Mouse (Mus musculus) cerebellum, adult 11-12 months (tissue): Measurements from ENCODE around the gene Borcs6.
A peak's percentile ranks its signal among the peaks of the same experiment; 100 is the strongest.

Experiments
- DNase-seq: peaks from one replicate; pipeline ENCODE4 v3.0.0; 2022

Gene Borcs6

DNA sequence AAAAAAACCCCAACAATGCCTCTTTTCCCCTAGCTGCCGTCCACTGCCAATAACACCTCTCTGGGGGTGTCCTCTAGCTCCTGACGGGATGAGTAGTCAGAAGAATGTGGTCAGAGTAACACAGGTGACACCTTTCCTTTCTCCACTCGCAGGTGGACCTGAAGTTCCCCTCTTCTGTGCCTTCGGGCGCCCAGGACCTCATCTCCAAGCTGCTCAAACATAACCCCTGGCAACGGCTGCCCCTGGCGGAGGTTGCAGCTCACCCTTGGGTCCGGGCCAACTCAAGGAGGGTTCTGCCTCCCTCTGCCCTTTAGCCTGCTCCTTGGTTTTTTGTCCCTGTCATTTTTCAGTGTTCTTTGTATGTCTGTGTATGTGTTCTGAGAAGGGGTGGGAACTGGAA lies 8.8 kb upstream of the Borcs6 start:
- peak; percentile 27 for DNase-seq

DNA sequence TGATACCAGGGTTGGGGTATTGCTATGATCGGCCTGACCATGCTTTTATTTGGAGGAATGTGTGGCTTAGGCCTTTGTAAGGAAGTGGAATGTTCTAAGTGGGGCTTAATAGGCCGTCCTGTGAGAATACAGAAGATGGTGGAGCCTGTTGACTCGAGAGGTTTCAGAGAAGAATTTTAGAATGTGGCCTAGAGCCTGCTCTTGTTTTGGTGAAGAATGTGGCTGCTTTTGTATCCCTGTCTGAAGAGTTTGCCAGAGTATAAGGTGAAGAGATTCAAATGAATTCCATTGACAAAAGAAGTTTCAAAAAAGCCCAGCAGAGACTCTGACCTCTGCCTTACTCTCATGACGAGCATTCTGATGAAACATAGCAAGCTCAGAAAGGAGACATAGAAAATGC lies 7.7 kb upstream of the Borcs6 start:
- DNase-seq: no peak

DNA sequence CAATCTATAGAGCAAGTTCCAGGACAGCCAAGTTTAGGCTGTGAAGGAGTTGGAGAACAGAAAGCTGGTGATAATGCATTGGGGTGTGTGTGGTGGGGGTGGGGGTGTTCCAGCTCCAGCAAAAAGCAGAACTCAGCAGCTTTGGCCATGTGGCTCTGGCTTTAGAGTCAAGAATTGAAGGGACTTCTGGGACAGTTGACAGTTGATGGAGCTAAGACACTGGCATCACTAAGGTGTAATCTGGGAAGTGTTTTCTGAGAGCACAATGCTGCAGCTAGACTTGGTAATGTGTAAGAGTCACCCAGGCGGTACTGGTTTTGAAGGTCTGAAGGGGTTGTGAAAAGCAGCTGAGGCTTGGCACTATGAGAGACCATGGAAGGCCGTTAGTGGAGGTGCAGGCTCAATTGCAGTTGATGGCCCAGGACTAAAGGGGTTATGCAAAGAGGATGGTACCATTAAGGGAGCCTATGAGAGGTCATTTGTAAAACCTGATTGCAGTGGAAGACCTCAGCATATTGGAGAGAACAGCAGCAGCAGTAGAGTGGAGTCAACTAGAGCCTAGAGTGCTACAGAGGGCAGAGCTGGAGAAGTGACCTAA lies 6.6 kb upstream of the Borcs6 start:
- no peak for DNase-seq

DNA sequence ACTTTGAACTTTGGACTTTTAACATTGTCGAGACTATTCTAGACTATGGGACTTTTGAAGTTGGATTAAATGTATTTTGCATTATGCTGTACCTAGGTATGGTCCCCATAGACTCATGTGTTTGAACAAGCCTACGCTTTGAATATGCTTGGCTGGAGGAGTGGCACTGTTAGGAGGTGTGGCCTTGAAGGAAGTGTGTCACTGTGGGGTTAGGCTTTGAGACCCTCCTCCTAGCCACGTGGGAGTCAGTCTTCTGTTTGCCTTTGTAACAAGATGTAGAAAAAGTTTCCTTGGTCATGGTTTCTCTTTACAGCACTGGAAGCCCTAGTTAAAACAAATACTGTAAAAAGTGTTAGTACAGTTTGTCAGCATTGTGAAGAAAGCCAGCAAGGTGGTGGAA lies 5.7 kb upstream of the Borcs6 start:
- DNase-seq: no peak

DNA sequence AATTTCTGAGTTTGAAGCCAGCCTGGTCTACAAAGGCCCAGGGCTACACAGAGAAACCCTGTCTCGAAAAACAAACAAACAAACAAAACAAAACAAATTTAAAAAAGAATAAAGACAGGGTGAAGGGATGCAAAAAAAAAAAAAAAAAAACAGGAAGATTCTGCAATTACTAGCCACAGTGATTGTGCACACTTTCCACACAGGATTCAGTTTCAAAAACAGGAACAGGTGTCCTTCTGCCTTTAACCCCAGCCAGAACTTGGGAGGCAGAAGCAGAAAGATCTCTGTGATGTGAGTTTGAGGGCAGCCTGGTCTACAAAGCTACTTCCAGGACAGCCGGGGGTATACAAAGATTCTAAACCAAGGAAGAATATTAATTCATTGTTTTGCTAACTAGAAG lies 1.3 kb upstream of the Borcs6 start:
- DNase-seq: no peak

DNA sequence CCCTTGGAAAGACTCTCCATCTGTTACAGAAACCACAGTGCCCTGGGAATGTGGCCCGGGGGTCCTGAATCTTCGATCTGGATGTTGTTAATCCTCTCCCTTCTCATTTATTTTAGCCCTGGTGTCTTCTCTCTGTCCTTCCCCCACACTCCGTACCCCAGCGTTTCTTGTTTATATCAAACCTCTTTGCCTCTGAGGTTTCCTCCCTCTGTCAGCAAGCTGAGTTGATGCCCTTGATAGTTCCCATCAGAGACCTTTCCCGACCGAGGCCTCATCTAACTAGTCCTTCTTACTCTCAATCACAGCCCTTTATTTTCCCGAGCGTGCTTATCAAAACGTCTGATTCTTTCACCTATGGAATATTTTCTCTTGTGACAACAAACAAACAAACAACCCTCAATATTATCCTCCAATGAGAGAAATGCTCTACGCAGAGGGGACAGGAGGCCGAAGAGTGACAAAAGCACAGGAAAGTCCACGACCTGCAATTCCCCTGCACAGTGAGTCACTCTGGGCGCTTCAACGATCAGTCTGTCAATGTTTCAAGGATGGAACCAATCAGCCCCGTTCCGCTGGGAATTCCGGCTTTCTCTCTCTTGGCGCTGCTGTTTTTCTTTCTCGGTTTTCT lies 674 bp upstream of the Borcs6 start:
- DNase-seq: peak; percentile 33

DNA sequence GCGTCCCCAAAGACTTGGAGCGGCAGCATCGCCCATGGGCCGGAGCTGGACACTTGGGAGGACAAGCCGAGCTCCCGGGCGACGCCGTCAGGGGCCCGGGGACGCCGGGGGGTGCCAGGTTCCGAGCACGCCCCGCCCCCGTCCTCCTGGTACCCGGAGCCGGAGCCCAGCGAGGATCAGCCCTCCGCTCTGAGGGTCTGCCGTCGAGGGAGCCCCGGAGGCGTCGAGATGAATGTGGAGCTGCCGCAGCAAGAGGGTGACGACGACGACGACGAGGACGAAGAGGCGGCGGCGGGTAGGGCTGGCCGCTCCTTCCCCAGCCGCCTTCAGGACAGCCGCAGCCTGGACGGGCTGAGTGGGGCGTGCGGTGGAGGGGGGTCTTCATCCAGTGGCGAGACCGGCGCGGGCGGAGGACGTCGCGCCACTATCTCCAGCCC lies 476 bp downstream of the Borcs6 start:
- DNase-seq: peak; percentile 75

DNA sequence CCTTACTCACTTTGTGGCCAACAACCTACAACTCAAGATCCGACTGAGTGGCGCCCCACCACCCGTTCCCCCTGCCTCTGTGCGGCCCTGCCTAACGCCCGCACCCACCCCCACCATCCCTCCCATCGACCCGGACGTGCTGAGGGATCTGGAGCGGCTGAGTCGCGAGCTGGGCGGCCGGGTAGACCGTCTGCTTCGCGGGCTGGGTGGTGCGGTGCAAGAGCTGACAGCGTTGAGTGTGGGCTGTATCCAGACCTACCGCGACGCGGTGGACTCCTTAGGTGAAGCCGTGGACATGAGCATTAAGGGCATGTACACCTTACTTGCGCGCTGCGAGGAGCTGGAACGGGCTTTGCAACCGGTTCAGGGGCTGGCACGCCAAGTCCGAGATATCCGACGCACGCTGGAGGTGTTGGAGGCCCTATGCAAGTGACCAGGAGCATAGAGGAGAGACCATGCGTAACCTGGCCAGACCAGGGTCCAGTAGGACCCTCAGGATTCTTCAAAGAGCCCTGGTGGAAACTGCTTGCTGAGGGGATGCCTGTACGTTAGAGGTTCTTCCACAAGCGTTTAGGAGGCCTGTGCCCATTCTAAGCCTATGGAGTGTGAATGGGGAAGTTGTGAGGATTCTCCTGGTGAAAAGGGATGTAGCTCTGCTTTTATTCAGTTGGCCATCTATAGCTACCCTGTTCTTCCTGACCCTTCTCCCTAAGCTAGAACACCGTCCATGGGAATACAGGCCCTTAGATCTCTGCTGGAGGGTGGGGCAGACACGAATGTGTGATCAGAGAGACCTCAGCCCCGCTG lies 1.1 kb downstream of the Borcs6 start:
- DNase-seq: peak; percentile 65

DNA sequence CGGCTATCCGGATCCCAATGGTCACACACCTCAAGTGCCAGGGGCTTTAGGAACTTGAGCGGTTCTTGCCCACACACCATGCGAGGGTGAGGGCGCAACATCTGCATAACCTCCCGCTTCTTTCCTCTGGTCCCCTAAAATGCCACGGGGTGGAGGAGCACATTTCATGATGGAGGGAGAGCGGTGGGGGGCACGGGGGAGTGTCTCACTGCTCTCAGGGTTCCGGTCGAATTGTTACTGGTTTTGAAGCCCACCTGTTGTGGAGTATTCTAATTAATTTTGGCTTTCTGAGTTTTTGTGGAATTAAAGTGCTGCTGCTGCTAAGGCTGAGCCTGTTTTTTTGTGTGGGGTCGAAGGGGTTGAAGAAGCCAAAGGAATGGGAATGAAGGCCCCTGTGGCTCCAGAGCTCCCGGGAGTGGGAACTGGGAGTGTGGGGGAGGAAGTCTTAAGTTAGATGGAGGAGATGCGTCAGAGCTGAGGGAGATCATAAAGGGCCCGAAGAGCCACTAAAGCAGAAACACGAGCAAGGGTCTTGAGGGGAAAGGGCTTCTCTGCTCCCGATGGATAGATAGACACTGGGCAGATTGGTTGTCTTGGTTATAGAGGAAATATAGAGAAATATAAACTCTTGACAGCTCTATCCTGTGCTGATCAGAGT lies 1.9 kb downstream of the Borcs6 start:
- DNase-seq: peak; percentile 67

DNA sequence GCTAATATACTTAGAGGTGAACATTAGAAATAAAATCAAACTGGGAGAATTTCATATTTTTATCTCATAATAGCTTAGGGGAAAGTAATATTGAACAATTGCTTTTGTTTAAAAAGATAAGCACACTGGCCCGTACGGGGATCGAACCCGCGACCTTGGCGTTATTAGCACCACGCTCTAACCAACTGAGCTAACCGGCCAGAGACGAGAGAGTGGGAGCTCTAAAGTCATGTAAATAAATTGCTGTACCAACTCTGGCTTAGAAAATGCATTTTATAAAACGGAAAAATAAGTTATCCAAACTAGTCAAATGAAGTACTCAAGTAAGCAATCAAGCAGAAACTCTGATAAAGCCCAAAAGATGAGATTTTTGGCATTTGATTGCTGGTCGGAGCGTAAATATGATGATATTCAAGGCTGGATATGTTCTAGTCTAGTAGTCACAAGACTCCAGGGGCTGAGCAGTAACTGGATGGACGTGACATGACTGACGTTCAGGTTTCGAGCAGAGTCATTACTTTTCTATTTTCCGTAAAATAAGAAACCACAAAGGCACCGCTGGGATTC lies 2.8 kb downstream of the Borcs6 start:
- peak; percentile 70 for DNase-seq

DNA sequence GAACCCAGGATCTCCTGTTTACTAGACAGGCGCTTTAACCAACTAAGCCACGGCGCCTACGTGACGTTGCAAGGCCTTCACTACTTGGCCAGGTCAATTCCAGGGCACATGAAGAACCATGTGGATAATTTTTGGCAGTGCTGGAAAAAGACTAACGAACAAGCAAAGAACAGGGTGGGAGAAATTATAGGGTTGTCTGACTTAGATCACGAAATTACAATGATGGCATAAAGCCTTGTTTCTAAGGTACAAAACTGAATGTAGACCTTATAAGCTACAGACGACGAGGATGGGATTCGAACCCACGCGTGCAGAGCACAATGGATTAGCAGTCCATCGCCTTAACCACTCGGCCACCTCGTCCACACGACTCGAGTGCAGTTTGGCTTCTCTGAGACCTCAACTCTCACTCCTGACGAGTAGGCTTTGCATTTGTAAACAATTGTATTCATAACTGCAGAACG lies 3.3 kb downstream of the Borcs6 start:
- DNase-seq: peak; percentile 91

DNA sequence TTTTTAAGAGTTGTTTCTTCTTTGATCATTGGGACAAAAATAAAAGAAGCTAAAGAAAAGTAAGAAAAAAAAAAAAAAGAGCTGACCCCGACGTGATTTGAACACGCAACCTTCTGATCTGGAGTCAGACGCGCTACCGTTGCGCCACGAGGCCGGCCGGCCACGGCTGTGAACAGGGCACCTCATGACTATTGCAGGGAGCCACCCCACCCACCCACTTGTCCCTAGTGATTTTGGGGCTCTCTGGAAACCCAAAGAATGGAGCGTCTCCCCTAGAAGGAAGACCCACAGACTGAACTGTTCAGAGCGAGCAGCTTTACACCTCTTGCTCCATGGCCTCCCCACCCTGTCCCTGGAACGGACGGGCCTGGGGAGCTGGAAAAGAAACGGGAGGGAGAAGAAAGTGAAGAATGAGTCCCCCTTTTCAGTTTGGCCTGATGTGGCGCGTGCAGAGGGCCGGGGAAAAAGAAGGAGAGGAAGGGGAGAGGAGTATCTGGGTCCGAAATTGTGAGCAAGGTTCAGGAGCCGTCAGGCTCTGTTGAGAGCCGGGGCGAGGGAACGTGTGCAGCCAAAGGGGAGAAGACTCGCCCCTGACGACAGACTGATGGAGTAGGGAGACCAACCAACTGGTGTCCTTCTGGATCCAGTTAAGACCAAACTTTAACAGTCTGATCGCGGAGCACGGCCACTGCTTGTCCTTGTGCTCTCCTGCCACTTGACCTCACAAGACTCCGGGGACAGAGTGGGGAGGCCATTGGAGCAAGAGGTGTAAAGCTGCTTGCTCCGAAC lies 4.1 kb downstream of the Borcs6 start:
- peak; percentile 69 for DNase-seq

DNA sequence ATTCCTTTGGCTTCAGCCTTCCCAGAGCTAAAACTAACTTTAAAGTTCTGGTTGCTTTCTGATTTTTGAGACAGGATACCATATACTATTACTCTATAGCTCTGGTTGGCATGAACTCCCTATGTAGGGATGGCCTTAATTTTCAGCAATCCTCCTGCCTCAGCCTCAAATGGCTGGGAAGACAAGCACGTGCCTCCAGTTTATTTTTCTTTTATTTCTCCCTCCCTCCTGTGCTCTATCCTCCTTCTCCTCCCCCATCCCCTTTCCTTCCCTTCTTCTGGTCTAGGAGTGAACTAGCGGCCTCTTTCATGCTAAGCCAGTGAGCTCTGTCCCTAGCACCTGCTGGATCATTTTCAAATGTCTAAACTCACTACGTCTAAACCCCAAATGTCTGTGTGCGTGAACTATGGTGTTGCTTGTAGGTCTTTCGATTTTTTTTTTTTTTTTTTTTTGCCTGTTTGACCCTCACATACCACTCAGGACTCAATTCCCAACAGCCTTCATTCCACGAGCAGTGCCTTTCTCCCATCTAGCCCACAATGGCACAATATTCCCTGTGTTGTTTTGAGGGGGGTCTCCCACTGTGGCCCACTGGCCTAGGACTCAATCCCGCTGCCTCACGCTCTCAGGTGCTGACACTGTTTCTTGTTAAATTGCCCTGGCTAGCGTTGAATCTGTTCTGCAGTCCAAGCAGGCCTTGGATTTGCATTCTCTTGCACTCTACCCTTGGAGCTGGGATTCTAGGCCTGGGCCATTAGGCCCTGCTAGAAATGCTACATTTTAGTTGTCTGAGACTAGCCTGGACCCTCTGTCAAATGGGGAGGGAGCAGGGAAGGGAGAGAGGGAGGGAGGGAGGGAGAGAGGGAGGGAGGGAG lies 5.0 kb downstream of the Borcs6 start:
- DNase-seq: peak; percentile 41

DNA sequence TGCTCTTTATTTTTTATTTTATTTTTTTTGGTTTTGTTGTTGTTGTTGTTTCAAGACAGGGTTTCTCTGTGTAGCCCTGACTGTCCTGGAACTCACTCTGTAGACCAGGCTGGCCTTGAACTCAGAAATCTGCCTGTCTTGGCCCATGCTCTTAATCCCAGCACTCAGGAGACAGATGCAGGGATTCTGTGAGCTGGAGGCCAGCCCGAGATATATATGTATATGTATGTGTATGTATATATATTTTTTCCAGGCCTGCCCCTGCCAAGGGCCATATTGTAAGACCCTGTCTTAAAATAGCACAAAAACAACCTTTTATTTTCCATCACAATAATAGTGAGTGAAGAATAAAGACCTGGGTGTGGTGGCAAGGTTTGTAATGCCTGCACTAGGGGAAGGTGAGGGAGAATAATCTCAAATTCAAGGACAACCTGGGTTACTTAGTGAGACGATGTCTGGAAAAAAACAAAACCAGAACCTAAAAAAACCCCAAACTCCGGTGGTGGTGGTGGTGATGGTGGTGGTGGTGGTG lies 5.9 kb downstream of the Borcs6 start:
- DNase-seq: peak; percentile 52

DNA sequence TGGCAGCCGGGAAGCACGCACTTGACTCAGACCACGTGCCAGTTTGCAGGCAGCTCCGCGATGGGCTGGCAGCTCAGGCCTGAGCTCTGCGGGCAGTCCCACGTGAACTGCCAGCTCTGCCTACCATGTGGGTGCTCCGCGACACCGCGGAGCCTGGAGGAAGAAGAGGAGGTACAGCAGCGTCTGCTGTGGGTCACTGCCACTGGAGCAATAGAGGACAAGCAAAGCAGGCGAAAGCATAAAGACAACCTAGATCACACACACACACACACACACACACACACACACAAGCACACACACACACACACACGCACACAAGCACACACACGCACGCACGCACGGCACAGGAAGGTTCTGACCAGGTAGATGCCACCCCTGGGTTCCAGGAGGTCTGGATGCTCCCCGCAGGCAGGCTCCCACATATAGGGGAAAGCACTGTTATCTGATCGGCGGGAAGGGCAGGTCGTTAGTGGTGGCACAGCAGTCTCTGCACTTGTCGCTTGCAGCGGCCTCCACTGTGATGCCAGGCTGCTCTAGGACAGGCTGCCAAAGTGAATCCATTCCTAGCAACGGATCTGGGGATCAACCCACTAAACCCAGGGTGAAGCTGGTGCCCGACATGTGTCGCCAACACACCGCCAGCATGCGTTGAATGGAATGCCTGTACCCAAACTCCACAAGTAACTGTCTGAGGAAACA lies 6.8 kb downstream of the Borcs6 start:
- DNase-seq: peak; percentile 82

DNA sequence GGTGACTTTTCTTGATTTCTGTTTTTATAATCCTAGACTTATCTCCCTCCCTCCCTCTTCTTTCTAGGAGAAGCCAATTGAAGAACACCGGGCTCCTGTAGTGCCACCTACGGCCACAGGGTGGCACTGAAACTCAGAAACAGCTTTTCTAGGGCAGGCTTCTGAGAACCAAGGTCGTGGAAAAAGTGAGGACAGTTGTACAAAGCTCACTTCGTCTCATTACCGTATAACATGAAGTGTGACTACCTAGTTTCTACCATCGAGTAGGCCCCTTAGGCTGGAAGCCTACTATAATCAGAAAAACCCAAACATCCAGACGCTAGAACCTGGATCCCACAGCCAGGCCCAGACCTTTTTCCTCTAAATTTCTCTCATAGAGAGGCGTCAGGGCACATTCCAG lies 7.4 kb downstream of the Borcs6 start:
- peak; percentile 87 for DNase-seq

DNA sequence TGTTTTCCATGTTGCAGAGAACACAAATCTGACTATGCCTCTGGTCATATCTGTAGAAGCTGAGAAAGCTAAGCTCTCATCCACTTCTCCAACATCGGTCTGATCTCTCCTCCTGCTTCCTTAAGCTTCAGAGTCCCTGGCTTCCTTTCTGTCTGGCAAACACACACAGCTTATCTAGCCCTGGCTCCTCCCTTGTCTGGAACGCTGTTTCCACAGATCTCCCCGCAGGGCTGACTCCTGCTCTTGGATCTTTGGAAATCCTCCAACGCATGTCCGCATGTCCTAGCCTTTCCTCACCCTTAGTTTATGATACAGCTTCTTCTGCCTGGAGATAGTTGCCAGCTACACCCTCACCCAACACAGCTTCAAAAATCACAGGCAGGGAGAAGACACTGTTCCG lies 8.1 kb downstream of the Borcs6 start:
- DNase-seq: peak; percentile 56

DNA sequence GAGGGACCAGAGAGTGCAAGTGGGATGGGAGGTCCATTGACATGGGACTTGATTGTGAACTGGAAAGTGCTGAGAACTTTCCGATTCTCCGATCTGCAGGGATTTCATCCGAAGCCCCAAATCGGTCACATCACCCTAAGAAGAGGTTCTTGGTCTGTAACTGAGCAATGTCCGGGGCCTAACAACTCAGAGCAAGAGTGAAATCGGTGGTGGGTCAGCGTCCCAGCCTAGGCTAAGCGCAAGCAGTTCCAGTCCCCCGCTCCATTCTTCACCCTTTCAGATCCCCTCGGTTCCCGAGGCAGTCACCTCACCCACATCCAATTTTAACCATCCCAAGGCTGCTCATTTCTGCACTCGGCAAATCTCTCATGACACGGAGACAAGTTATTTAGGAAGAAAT lies 10.6 kb downstream of the Borcs6 start:
- no peak for DNase-seq

DNA sequence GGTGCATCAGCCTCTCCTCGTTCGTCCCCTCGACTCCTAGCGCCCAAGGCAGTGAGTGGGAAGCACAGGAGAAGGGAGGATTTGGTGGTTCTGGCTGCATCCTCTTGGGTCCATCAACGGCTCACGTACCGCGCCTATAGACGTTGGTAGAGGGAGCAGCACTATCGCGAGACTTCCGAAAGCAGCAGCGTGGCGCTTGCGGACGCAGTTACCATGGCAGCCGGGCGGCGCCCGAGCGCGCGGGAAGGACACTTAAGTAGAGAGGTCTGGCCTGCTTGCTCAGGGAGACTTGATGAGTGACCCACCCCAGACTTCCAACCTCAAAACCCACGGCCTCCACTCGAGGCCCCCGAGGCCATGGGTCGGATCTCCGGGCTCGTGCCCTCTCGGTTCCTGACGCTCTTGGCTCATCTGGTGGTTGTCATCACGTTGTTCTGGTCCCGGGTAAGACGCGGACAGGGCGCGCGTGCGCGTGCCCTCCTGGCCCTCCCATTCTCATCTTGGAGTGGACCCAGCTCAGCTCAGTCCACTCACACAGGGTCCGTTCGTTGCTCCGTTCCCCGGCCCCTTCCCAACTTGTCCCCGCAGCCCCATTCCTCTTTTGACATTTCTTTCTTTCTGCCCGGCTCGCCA lies 11.2 kb downstream of the Borcs6 start, which contains the start of gene Tmem107:
TSS of gene Tmem107 (plus strand) at position 217 of the 633 bp plus-strand sequence.
- peak; percentile 94 for DNase-seq

DNA sequence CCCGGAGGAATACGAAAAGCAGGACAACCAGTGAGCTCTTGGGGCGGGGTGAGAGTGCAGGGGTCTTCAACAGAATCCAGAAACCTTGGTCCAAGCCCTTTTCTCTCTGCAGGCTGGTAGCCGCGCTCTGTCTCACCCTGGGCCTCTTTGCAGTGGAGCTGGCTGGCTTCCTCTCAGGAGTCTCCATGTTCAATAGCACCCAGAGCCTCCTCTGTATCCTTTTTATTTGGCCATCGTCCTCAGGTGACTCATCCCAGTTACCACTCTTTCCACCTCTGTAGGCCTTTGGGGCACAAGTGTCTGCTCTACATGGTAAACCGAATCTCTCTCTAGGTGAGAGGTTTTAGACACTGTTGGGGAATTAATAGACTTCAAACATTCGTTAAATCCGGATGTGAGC lies 11.7 kb downstream of the Borcs6 start:
- no peak for DNase-seq
